Mouse (Mus musculus): ENCODE measurements at regions not wholly inside any gene's neighbourhood (a gene's known extent, or its start where the extent isn't known, plus 50 kb on each side); places are given as distances from the start of the nearest gene placed in this dataset.

DNA sequence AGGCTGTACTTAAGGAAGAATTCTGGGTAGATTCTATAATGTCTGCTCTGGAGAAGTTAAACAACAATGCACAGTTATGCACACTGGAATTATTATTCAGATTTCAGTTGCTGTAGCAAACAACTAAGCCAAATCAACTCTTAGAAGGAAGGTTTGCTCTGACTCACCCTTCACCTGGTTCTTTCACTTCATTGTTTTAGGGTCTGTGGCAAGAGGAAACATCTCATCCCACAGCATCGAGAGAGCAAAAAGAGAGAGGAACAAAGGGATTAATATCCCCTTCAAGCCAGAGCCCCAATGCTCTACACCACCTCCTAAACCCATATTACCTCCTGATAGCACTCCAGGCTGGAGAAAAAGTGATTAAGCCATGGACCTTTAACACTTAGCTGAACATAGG lies 373.4 kb upstream of the Meis1 start:
- intact Hi-C loops (cut with DNase I): no loop called here
- H3K9ac ChIP-seq (ENCODE audit: low read depth, low read length): no peak overlapping the region
- TF ChIP-seq POLR2A (IDR thresholded peaks at IDR 0.05; ENCODE audit: insufficient read depth, low read depth, low read length) (no peak), EP300 (IDR thresholded peaks at IDR 0.05; ENCODE audit: insufficient read depth, low read depth, low read length) (no peak), CTCF (IDR thresholded peaks at IDR 0.05) (no peak)
- 57% methylated on average over 1 of the region's 1 CpGs for WGBS
- H3K36me3 ChIP-seq (ENCODE audit: control insufficient read depth, insufficient read depth, low read length): no peaks in the 10 kb centered on the region
- H3K4me1 ChIP-seq (ENCODE audit: control insufficient read depth, insufficient read depth, low read length): no peaks in the 10 kb centered on the region
- DNase-seq: no peak
- no peaks in the 10 kb centered on the region for H3K79me2 ChIP-seq (replicated peaks; ENCODE audit: control insufficient read depth, insufficient read depth, low read length)
- H3K27me3 ChIP-seq (ENCODE audit: control insufficient read depth, insufficient read depth, low read length): no peaks in the 10 kb centered on the region
- H3K4me3 ChIP-seq: no peak overlapping the region
- H3K27ac ChIP-seq: no peak overlapping the region

- Histone ChIP-seq H3K4me1 (ENCODE audit: control insufficient read depth, insufficient read depth, low read length) (no peaks in the 10 kb centered on the region), H3K9ac (ENCODE audit: low read depth, low read length) (no peak overlapping the region), H3K27ac (no peak overlapping the region), H3K4me3 (no peak overlapping the region), H3K36me3 (ENCODE audit: control insufficient read depth, insufficient read depth, low read length) (no peaks in the 10 kb centered on the region), H3K79me2 (replicated peaks; ENCODE audit: control insufficient read depth, insufficient read depth, low read length) (no peaks in the 10 kb centered on the region), H3K27me3 (ENCODE audit: control insufficient read depth, insufficient read depth, low read length) (no peaks in the 10 kb centered on the region)
- intact Hi-C loops (cut with DNase I): no loop called here
- DNase-seq: no peak
- TF ChIP-seq CTCF (IDR thresholded peaks at IDR 0.05) (no peak), POLR2A (IDR thresholded peaks at IDR 0.05; ENCODE audit: insufficient read depth, low read depth, low read length) (no peak), EP300 (IDR thresholded peaks at IDR 0.05; ENCODE audit: insufficient read depth, low read depth, low read length) (no peak)
These were observed 375.6 kb upstream of the Meis1 start for GRCm38 (mm10) chr11:19394372-19394771.

- TF ChIP-seq EP300 (IDR thresholded peaks at IDR 0.05; ENCODE audit: insufficient read depth, low read depth, low read length) (no peak), POLR2A (IDR thresholded peaks at IDR 0.05; ENCODE audit: insufficient read depth, low read depth, low read length) (no peak), CTCF (IDR thresholded peaks at IDR 0.05) (no peak)
- Histone ChIP-seq H3K4me1 (ENCODE audit: control insufficient read depth, insufficient read depth, low read length) (no peaks in the 10 kb centered on the region), H3K36me3 (ENCODE audit: control insufficient read depth, insufficient read depth, low read length) (no peaks in the 10 kb centered on the region), H3K27me3 (ENCODE audit: control insufficient read depth, insufficient read depth, low read length) (no peaks in the 10 kb centered on the region), H3K27ac (no peak overlapping the region), H3K79me2 (replicated peaks; ENCODE audit: control insufficient read depth, insufficient read depth, low read length) (no peaks in the 10 kb centered on the region), H3K4me3 (no peak overlapping the region), H3K9ac (ENCODE audit: low read depth, low read length) (no peak overlapping the region)
- no peak for DNase-seq
- WGBS: 80% methylated on average over 7 of the region's 7 CpGs
- intact Hi-C loops (cut with DNase I): no loop called here
These were observed 381.6 kb upstream of the Meis1 start for GRCm38 (mm10) chr11:19400396-19400795.

DNA sequence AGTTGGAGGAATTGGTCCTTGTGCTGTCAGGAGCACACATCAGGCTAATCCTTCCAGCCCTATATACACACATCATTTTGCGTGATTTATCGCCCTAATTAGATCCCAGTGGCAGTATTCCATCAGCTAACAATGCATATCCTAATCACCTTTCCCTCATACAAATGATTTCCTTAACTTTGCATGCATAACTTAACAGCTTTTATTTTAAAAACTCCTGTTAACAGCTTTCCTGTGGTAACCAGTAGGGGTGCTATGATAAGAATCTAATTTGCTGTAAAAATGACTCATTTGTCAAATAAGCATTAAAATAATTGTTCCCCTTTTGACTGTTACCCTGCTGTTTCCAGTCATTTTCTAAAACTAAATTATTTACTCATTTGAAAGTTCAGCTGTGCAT lies 401.4 kb upstream of the Meis1 start:
- no peak overlapping the region for H3K27ac ChIP-seq
- H3K4me1 ChIP-seq (ENCODE audit: control insufficient read depth, insufficient read depth, low read length): no peaks in the 10 kb centered on the region
- H3K79me2 ChIP-seq (replicated peaks; ENCODE audit: control insufficient read depth, insufficient read depth, low read length): no peaks in the 10 kb centered on the region
- no peaks in the 10 kb centered on the region for H3K27me3 ChIP-seq (ENCODE audit: control insufficient read depth, insufficient read depth, low read length)
- intact Hi-C loops (cut with DNase I): no loop called here
- no peak overlapping the region for H3K4me3 ChIP-seq
- no peak for DNase-seq
- H3K36me3 ChIP-seq (ENCODE audit: control insufficient read depth, insufficient read depth, low read length): no peaks in the 10 kb centered on the region
- 88% methylated on average over 2 of the region's 2 CpGs for WGBS
- TF ChIP-seq CTCF (IDR thresholded peaks at IDR 0.05) (0 out of 2 replicates have a peak, but pooled peaks have one; percentile 2), POLR2A (IDR thresholded peaks at IDR 0.05; ENCODE audit: insufficient read depth, low read depth, low read length) (no peak), EP300 (IDR thresholded peaks at IDR 0.05; ENCODE audit: insufficient read depth, low read depth, low read length) (no peak)
- no peak overlapping the region for H3K9ac ChIP-seq (ENCODE audit: low read depth, low read length)

DNA sequence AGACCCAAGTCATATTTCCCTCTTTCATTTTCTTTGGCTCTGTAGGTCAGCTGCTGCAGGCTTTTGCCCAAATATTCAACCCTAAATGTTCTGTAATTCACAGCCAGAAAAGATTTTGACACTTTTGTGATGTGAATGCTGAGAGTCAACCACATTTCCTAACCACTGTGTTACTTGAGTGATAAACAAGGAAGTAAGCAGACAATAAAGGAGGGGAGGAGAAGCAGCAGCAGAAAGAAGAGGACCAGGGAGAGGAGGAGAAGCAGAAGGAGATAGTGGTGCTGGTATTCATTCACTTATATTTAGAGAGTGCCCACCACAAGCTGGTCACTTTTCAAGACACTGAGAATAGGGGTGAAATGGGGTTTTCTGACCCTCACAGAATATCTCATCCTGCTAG lies 404.5 kb upstream of the Meis1 start:
- intact Hi-C loops (cut with DNase I): no loop called here
- no peak for TF ChIP-seq EP300 (IDR thresholded peaks at IDR 0.05; ENCODE audit: insufficient read depth, low read depth, low read length)
- TF ChIP-seq POLR2A (IDR thresholded peaks at IDR 0.05; ENCODE audit: insufficient read depth, low read depth, low read length): no peak
- no peak for TF ChIP-seq CTCF (IDR thresholded peaks at IDR 0.05)
- H3K4me1 ChIP-seq (ENCODE audit: control insufficient read depth, insufficient read depth, low read length): no peaks in the 10 kb centered on the region
- no peaks in the 10 kb centered on the region for H3K27me3 ChIP-seq (ENCODE audit: control insufficient read depth, insufficient read depth, low read length)
- H3K27ac ChIP-seq: peak overlapping the region; percentile 48
- DNase-seq: no peak
- H3K9ac ChIP-seq (ENCODE audit: low read depth, low read length): no peak overlapping the region
- no peaks in the 10 kb centered on the region for H3K79me2 ChIP-seq (replicated peaks; ENCODE audit: control insufficient read depth, insufficient read depth, low read length)
- no peak overlapping the region for H3K4me3 ChIP-seq
- no peaks in the 10 kb centered on the region for H3K36me3 ChIP-seq (ENCODE audit: control insufficient read depth, insufficient read depth, low read length)

DNA sequence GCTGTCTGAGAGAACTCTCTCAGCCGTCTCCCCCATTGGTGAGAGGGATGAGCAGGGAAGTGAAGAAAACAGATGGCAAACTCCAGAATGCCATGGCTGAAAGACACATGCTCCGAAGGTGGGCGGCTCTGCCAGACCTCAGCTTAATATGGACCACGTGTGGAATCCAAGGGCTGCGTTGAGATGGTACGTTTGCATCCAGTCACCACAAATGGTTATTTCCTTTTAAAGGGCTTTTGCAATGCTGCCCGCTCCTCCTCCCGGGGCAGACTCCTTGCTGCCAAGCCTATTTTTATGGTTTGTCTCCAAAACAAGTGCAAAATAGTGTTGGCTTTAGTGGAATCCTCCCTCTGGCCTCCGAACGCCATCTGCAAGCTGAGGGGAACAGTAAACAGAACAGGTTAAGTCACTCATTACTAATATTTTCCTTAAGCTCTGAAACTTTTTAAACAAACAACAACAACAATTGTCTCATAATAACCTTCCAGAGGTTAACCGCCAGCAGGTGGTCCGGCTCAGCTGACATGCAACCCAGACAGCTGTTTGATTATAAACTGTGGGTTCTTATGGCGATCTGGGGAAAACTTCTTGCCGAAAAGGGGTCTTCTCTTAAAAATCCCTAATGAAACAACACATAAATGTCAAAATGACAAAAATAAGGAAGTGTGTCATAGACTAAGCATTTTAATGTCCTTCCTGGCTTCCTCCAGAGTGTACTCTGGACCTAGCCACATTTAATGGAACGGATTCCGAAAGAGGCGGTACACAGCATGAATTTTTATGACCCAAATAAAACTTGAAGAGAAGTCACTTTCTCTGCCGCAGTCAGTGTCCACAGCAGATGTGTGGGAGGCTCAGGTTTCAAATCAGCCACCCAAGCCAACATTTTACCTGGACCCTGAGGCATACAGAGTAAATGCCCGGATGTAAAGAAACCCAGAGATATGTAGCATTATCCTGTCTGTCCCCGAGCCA lies 405.3 kb upstream of the Meis1 start:
- intact Hi-C loops (cut with DNase I): no loop called here
- no peak for TF ChIP-seq EP300 (IDR thresholded peaks at IDR 0.05; ENCODE audit: insufficient read depth, low read depth, low read length)
- TF ChIP-seq CTCF (IDR thresholded peaks at IDR 0.05): no peak
- TF ChIP-seq POLR2A (IDR thresholded peaks at IDR 0.05; ENCODE audit: insufficient read depth, low read depth, low read length): no peak
- peak; percentile 40 to 45 for DNase-seq
- no peaks in the 10 kb centered on the region for H3K4me1 ChIP-seq (ENCODE audit: control insufficient read depth, insufficient read depth, low read length)
- no peaks in the 10 kb centered on the region for H3K79me2 ChIP-seq (replicated peaks; ENCODE audit: control insufficient read depth, insufficient read depth, low read length)
- H3K27ac ChIP-seq: peak overlapping the region; percentile 48
- H3K36me3 ChIP-seq (ENCODE audit: control insufficient read depth, insufficient read depth, low read length): no peaks in the 10 kb centered on the region
- no peak overlapping the region for H3K4me3 ChIP-seq
- 64% methylated on average over 20 of the region's 20 CpGs for WGBS
- no peaks in the 10 kb centered on the region for H3K27me3 ChIP-seq (ENCODE audit: control insufficient read depth, insufficient read depth, low read length)
- no peak overlapping the region for H3K9ac ChIP-seq (ENCODE audit: low read depth, low read length)
